Mouse (Mus musculus) liver, adult 2 months (tissue): ENCODE measurements at regions not wholly inside any gene's neighbourhood (a gene's known extent, or its start where the extent isn't known, plus 50 kb on each side); places are given as distances from the start of the nearest gene placed in this dataset.

Source experiments
- CTCF ChIP-seq: fragments of 200-500 bp; IDR thresholded peaks from 2 replicates; pipeline ENCODE4 v1.5.1; 2011; ENCODE audit warnings: low read depth, low read length, control low read depth
- POLR2A ChIP-seq: fragments of 200-500 bp; IDR thresholded peaks from 2 replicates; pipeline ENCODE4 v1.6.1; 2011; ENCODE audit warnings: low read length, control low read depth; ENCODE audit not compliant: insufficient read depth; ENCODE audit errors: extremely low read depth

GRCm38 (mm10) chr11:23201701-23202449 lies 54.0 kb upstream of the Xpo1 start:
- TF ChIP-seq POLR2A (no peak), CTCF (no peak)
